ENCODE assay signal across 33 mouse cellular contexts in the genomic region with DNA sequence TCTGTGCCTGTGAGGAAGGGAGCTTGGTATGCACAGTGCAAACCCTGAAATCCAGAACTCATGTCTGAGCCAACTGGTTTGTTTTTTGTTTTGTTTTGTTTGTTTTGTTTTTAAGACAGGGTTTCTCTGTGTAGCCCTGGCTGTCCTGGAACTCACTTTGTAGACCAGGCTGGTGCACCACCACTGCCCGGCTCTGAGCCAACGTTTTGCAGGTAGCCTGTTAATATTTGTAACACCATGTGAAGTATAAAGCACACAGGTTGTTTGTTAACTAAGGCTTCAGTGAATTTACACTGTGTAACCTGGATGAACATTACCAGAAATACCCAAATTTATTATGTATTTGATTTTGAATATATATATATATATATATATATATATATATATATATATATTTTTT. TPM values are rescaled to one million over a fixed set of nuclear protein-coding genes. Genes with fewer than 3 reads are reported as not detected.
"Had no signal": no experiment of that assay in that cellular context is flagged by ENCODE, and none has a peak within 500 bp of the region (broad histone marks: within the 10 kb centered on the region; RNA-seq: fewer than 3 reads in every experiment).

No protein-coding gene starts in this region.

- H3K27ac ChIP-seq: embryonic facial prominence, embryonic 10.5 days; embryonic facial prominence, embryonic 12.5 days; embryonic facial prominence, embryonic 13.5 days; embryonic facial prominence, embryonic 15.5 days; forebrain, embryonic 10.5 days; forebrain, embryonic 12.5 days; forebrain, embryonic 13.5 days; forebrain, embryonic 15.5 days; gastrocnemius, adult 2 months had no signal

- H3K9ac ChIP-seq: embryonic facial prominence, embryonic 12.5 days; embryonic facial prominence, embryonic 15.5 days; forebrain, embryonic 12.5 days; forebrain, embryonic 13.5 days; forebrain, embryonic 15.5 days; forebrain, postnatal 0 days had no signal

- H3K4me2 ChIP-seq: embryonic facial prominence, embryonic 12.5 days; embryonic facial prominence, embryonic 13.5 days; embryonic facial prominence, embryonic 15.5 days; forebrain, embryonic 12.5 days; forebrain, embryonic 13.5 days; forebrain, embryonic 15.5 days had no signal

- H3K36me3 ChIP-seq: embryonic facial prominence, embryonic 10.5 days; embryonic facial prominence, embryonic 12.5 days; embryonic facial prominence, embryonic 13.5 days; embryonic facial prominence, embryonic 15.5 days; forebrain, embryonic 10.5 days; forebrain, embryonic 12.5 days; forebrain, embryonic 15.5 days had no signal

- H3K9me3 ChIP-seq: embryonic facial prominence, embryonic 10.5 days; embryonic facial prominence, embryonic 12.5 days; embryonic facial prominence, embryonic 13.5 days; embryonic facial prominence, embryonic 15.5 days; forebrain, embryonic 10.5 days; forebrain, embryonic 12.5 days; forebrain, embryonic 13.5 days; forebrain, embryonic 15.5 days had no signal

- ATAC-seq: forebrain, embryonic 13.5 days; forebrain, embryonic 14.5 days; forebrain, embryonic 15.5 days; forebrain, embryonic 16.5 days; forebrain, postnatal 0 days had no signal

- H3K4me3 ChIP-seq: embryonic facial prominence, embryonic 10.5 days; embryonic facial prominence, embryonic 12.5 days; embryonic facial prominence, embryonic 13.5 days; embryonic facial prominence, embryonic 15.5 days; erythroblast, embryonic 14.5 days; forebrain, embryonic 10.5 days; forebrain, embryonic 12.5 days; forebrain, embryonic 13.5 days; forebrain, embryonic 15.5 days; gastrocnemius, adult 2 months had no signal

- DNase-seq: cerebellum, adult 2 months; cerebellum, adult 8-10 months; cerebellum, adult 9-10 months; cerebellum, adult 9-11 months; cerebellum, postnatal 10 days; cerebellum, postnatal 14 days; cerebellum, postnatal 25 days; cerebellum, postnatal 36 days; embryo, embryonic 11 days; forebrain, postnatal 0 days; gastrocnemius, adult 2 months; gastrocnemius, postnatal 10 days; gastrocnemius, postnatal 14 days; gastrocnemius, postnatal 25 days; gastrocnemius, postnatal 36 days; heart, adult 11 months; heart, adult 18-20 months had no signal

- H3K4me1 ChIP-seq: embryonic facial prominence, embryonic 10.5 days; embryonic facial prominence, embryonic 12.5 days; embryonic facial prominence, embryonic 15.5 days had no signal

- H3K27me3 ChIP-seq: forebrain, embryonic 15.5 days had no signal

RNA-seq across cellular contexts. Expression of a gene that starts 7.0 kb away (rescaled TPM):
- polyA plus RNA-seq: erythroblast, embryonic 14.5 days had no signal

RNA-seq across cellular contexts. Expression of a gene that starts 36.3 kb away (rescaled TPM):
- polyA plus RNA-seq: cortical plate, adult 2 months; embryonic facial prominence, embryonic 10.5 days; embryonic facial prominence, embryonic 11.5 days; embryonic facial prominence, embryonic 12.5 days; erythroblast, embryonic 14.5 days; forebrain, embryonic 10.5 days; forebrain, embryonic 11.5 days; forebrain, embryonic 12.5 days; forebrain, embryonic 14.5 days; forebrain, embryonic 15.5 days; forebrain, embryonic 16.5 days; forebrain, postnatal 0 days; frontal cortex, adult 2 months had no signal

RNA-seq across cellular contexts. Expression of a gene that starts 38.1 kb away (rescaled TPM):
- polyA plus RNA-seq: cerebellum, adult 2 months; cortical plate, adult 2 months; embryonic facial prominence, embryonic 10.5 days; embryonic facial prominence, embryonic 11.5 days; embryonic facial prominence, embryonic 12.5 days; embryonic facial prominence, embryonic 13.5 days; embryonic facial prominence, embryonic 14.5 days; embryonic facial prominence, embryonic 15.5 days; erythroblast, embryonic 14.5 days; forebrain, embryonic 10.5 days; forebrain, embryonic 11.5 days; forebrain, embryonic 12.5 days; forebrain, embryonic 13.5 days; forebrain, embryonic 14.5 days; forebrain, embryonic 15.5 days; forebrain, embryonic 16.5 days; forebrain, postnatal 0 days; frontal cortex, adult 2 months had no signal
